ENCODE assay signal across 25 mouse cellular contexts in the genomic region with DNA sequence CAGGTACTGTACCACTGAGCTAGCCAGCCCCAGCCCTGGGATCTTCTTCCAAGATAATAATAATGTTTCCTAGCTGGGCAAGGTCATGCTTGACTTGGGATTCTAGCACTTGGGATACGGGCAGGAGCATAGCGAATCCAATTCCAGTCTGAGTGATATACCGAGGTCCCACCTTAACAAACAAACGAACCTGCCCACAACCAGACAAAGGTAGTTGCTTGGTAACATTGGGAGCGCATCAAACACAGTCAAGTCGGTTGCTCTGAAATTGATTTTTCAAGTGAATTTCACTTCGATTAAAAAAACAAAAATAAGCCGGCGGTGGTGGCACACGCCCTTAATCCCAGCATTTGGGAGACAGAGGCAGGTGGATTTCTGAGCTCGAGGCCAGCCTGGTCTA.
"Had no signal": no experiment of that assay in that cellular context is flagged by ENCODE, and none has a peak within 500 bp of the region (broad histone marks: within the 10 kb centered on the region; RNA-seq: fewer than 3 reads in every experiment).

No protein-coding gene starts in this region.

- H3K4me2 ChIP-seq: heart, embryonic 12.5 days; hindbrain, embryonic 12.5 days; hindbrain, embryonic 14.5 days; intestine, embryonic 15.5 days; limb, embryonic 12.5 days had no signal

- DNase-seq: gastrocnemius, postnatal 25 days; heart, adult 18-20 months; heart, postnatal 10 days; heart, postnatal 4 days; kidney, adult 18-20 months; kidney, adult 8-10 months; kidney, postnatal 10 days; kidney, postnatal 25 days; kidney, postnatal 4 days; left cerebral cortex, postnatal 4 days; liver had no signal

- H3K27ac ChIP-seq: hindbrain, embryonic 12.5 days; hindbrain, embryonic 14.5 days; intestine, embryonic 15.5 days; layer of hippocampus, adult 2 months; left cerebral cortex, adult 2 months; limb, embryonic 12.5 days; liver, embryonic 12.5 days; liver, embryonic 14.5 days had no signal

- ATAC-seq: hindbrain, embryonic 16.5 days; inflammation-experienced regulatory T-cells, adult 6 months; intestine, embryonic 15.5 days; intestine, postnatal 0 days; liver, embryonic 12.5 days had no signal

- H3K9ac ChIP-seq: hindbrain, embryonic 12.5 days; hindbrain, embryonic 14.5 days; intestine, embryonic 15.5 days; limb, embryonic 12.5 days; liver, embryonic 12.5 days; liver, embryonic 14.5 days had no signal

- H3K9me3 ChIP-seq: heart, embryonic 10.5 days; heart, embryonic 12.5 days; hindbrain, embryonic 10.5 days; hindbrain, embryonic 12.5 days; intestine, embryonic 15.5 days; limb, embryonic 12.5 days; liver, embryonic 12.5 days had no signal

- H3K36me3 ChIP-seq: heart, embryonic 12.5 days; liver, embryonic 12.5 days had no signal

- H3K4me3 ChIP-seq: heart, embryonic 10.5 days; heart, embryonic 12.5 days; hindbrain, embryonic 10.5 days; hindbrain, embryonic 12.5 days; intestine, embryonic 15.5 days; layer of hippocampus, adult 2 months; left cerebral cortex, adult 2 months; limb, embryonic 12.5 days; liver, embryonic 12.5 days had no signal
